Mouse (Mus musculus): ENCODE results near the gene Prkag2.
"Not testable (repeated sequence)": the region's sequence is repeated elsewhere in the genome, so short reads cannot be mapped to it uniquely, and the experiment has no call there.

Gene Prkag2

GRCm38 (mm10) chr5:24876653-24877052, 223.8 kb downstream of the Prkag2 start:
- DNase-seq (ENCODE audit: low spot score in 2 of 2), result no peak

GRCm38 (mm10) chr5:24874111-24874510, 226.3 kb downstream of the Prkag2 start:
- peak; percentile 58 to 67 for DNase-seq (ENCODE audit: low spot score in 2 of 2)

- DNase-seq (ENCODE audit: low spot score in 2 of 2), result no peak
Measured at GRCm38 (mm10) chr5:24873221-24873620, 227.2 kb downstream of the Prkag2 start.

- peak; percentile 46 to 47 for DNase-seq (ENCODE audit: low spot score in 2 of 2)
Measured at GRCm38 (mm10) chr5:24871276-24871675, 229.2 kb downstream of the Prkag2 start.

GRCm38 (mm10) chr5:24869796-24870289, 230.6 kb downstream of the Prkag2 start:
- peak; percentile 47 to 56 for DNase-seq (ENCODE audit: low spot score in 2 of 2)

- DNase-seq (ENCODE audit: low spot score in 2 of 2), result no peak
Measured at GRCm38 (mm10) chr5:24863804-24864203, 236.6 kb downstream of the Prkag2 start.

- DNase-seq (ENCODE audit: low spot score in 2 of 2), result no peak
Measured at GRCm38 (mm10) chr5:24861449-24861930, 239.0 kb downstream of the Prkag2 start.

- DNase-seq (ENCODE audit: low spot score in 2 of 2), result peak; percentile 81 to 91
Measured at GRCm38 (mm10) chr5:24860635-24861448, 239.6 kb downstream of the Prkag2 start.

GRCm38 (mm10) chr5:24859771-24860540, 240.5 kb downstream of the Prkag2 start:
- DNase-seq (ENCODE audit: low spot score in 2 of 2), result no peak

GRCm38 (mm10) chr5:24854827-24855600, 245.4 kb downstream of the Prkag2 start:
- no peak for DNase-seq (ENCODE audit: low spot score in 2 of 2)

- DNase-seq (ENCODE audit: low spot score in 2 of 2), result no peak
Measured at GRCm38 (mm10) chr5:24854256-24854655, 246.2 kb downstream of the Prkag2 start.

- DNase-seq (ENCODE audit: low spot score in 2 of 2), result not testable (repeated sequence)
Measured at GRCm38 (mm10) chr5:24848261-24848660, 252.2 kb downstream of the Prkag2 start.

GRCm38 (mm10) chr5:24843841-24844240, 256.6 kb downstream of the Prkag2 start:
- no peak for DNase-seq (ENCODE audit: low spot score in 2 of 2)

GRCm38 (mm10) chr5:24843103-24843475, 257.4 kb downstream of the Prkag2 start:
- DNase-seq (ENCODE audit: low spot score in 2 of 2), result peak in 1 of 2 experiments; percentile 84

GRCm38 (mm10) chr5:24842274-24843102, 258.0 kb downstream of the Prkag2 start, which contains the start of gene Rheb:
Rheb (minus strand) TSS chr5:24842624.
- peak; percentile 100 for DNase-seq (ENCODE audit: low spot score in 2 of 2)

GRCm38 (mm10) chr5:24841662-24842273, 258.7 kb downstream of the Prkag2 start:
- DNase-seq (ENCODE audit: low spot score in 2 of 2), result no peak

GRCm38 (mm10) chr5:24840975-24841431, 259.4 kb downstream of the Prkag2 start:
- DNase-seq (ENCODE audit: low spot score in 2 of 2), result no peak

GRCm38 (mm10) chr5:24834491-24834890, 266.0 kb downstream of the Prkag2 start:
- no peak for DNase-seq (ENCODE audit: low spot score in 2 of 2)

- DNase-seq (ENCODE audit: low spot score in 2 of 2), result no peak
Measured at GRCm38 (mm10) chr5:24831912-24832311, 268.5 kb downstream of the Prkag2 start.

- no peak for DNase-seq (ENCODE audit: low spot score in 2 of 2)
Measured at GRCm38 (mm10) chr5:24828446-24828845, 272.0 kb downstream of the Prkag2 start.
